Mouse (Mus musculus) megakaryocyte, adult 5-6 weeks (primary cell): ENCODE measurements at regions not wholly inside any gene's neighbourhood (a gene's known extent, or its start where the extent isn't known, plus 50 kb on each side); places are given as distances from the start of the nearest gene placed in this dataset.

Experiments used
- ATAC-seq: 2 replicates; pipeline ENCODE4 v1.8.0; 2016; ENCODE audit warnings: mild to moderate bottlenecking, inconsistent platforms; ENCODE audit not compliant: poor library complexity, severe bottlenecking

GRCm38 (mm10) chr7:39862835-39863234 lies 345.3 kb downstream of the Zfp619 start:
- no peak for ATAC-seq

- ATAC-seq, result no peak
These were observed 346.6 kb downstream of the Zfp619 start for GRCm38 (mm10) chr7:39864130-39864529.

- ATAC-seq, result no peak
These were observed 347.2 kb downstream of the Zfp619 start for GRCm38 (mm10) chr7:39864781-39865180.

- ATAC-seq, result no peak
These were observed 349.3 kb downstream of the Zfp619 start for GRCm38 (mm10) chr7:39866674-39867428.

- no peak for ATAC-seq
These were observed 349.9 kb downstream of the Zfp619 start for GRCm38 (mm10) chr7:39867451-39867850.

GRCm38 (mm10) chr7:39882113-39882512 lies 364.5 kb downstream of the Zfp619 start:
- ATAC-seq, result no peak

- ATAC-seq, result no peak
These were observed 376.8 kb downstream of the Zfp619 start for GRCm38 (mm10) chr7:39894208-39894896.

GRCm38 (mm10) chr7:39896918-39897317 lies 379.4 kb downstream of the Zfp619 start:
- ATAC-seq, result no peak

GRCm38 (mm10) chr7:39898268-39898667 lies 380.7 kb downstream of the Zfp619 start:
- no peak for ATAC-seq

GRCm38 (mm10) chr7:39933946-39934345 lies 416.4 kb downstream of the Zfp619 start:
- no peak for ATAC-seq

GRCm38 (mm10) chr7:39937262-39937661 lies 419.7 kb downstream of the Zfp619 start:
- no peak for ATAC-seq

- ATAC-seq, result no peak
These were observed 424.8 kb downstream of the Zfp619 start for GRCm38 (mm10) chr7:39942262-39942900.

- no peak for ATAC-seq
These were observed 436.5 kb downstream of the Zfp619 start for GRCm38 (mm10) chr7:39954110-39954509.

GRCm38 (mm10) chr7:39954931-39955330 lies 437.4 kb downstream of the Zfp619 start:
- ATAC-seq, result no peak

GRCm38 (mm10) chr7:39978121-39978520 lies 460.6 kb downstream of the Zfp619 start:
- ATAC-seq, result no peak

GRCm38 (mm10) chr7:39981647-39982046 lies 464.1 kb downstream of the Zfp619 start:
- no peak for ATAC-seq
